Mouse (Mus musculus) heart, adult 2 months (tissue): Measurements from ENCODE around the gene Slc2a13. TPM values are rescaled to one million over a fixed set of nuclear protein-coding genes. Genes with fewer than 3 reads are reported as not detected.

Experiments
- DNase-seq, 2 experiments: peaks; one replicate each; pipeline ENCODE4 v3.0.0; 2021
- H3K27ac ChIP-seq: fragments of 200-600 bp; 2 replicates; pipeline ENCODE4 v1.8.1; 2022
- H3K27me3 ChIP-seq: fragments of 200-500 bp; 2 replicates; pipeline ENCODE4 v1.6.1; 2012; ENCODE audit warnings: mild to moderate bottlenecking, low read length, inconsistent platforms, mixed read lengths; ENCODE audit not compliant: control insufficient read depth, insufficient read depth
- H3K36me3 ChIP-seq: fragments of 200-500 bp; 2 replicates; pipeline ENCODE4 v1.6.1; 2012; ENCODE audit warnings: low read length, inconsistent platforms; ENCODE audit not compliant: control insufficient read depth, insufficient read depth
- H3K4me1 ChIP-seq: fragments of 200-500 bp; 2 replicates; pipeline ENCODE4 v1.6.1; 2011; ENCODE audit warnings: low read length; ENCODE audit not compliant: control insufficient read depth, insufficient read depth
- H3K4me3 ChIP-seq: fragments of 200-600 bp; 2 replicates; pipeline ENCODE4 v1.8.1; 2022
- H3K79me2 ChIP-seq: fragments of 200-500 bp; replicated peaks from 2 replicates; pipeline ENCODE4 v1.6.1; 2012; ENCODE audit warnings: mild to moderate bottlenecking, inconsistent platforms, low read length, moderate library complexity, mixed read lengths; ENCODE audit not compliant: control insufficient read depth, insufficient read depth
- H3K9ac ChIP-seq: fragments of 200-500 bp; 2 replicates; pipeline ENCODE4 v1.6.1; 2012; ENCODE audit warnings: low read depth, mild to moderate bottlenecking, control low read depth, inconsistent platforms, low read length, mixed read lengths
- CTCF ChIP-seq: fragments of 200-600 bp; IDR thresholded peaks from 2 replicates; pipeline ENCODE4 v1.8.1; 2022; ENCODE audit warnings: antibody characterized with exemption, mild to moderate bottlenecking, moderate library complexity
- EP300 ChIP-seq: fragments of 200-500 bp; IDR thresholded peaks from 2 replicates; pipeline ENCODE4 v1.6.1; 2011; ENCODE audit warnings: low read depth, low read length, control low read depth; ENCODE audit not compliant: insufficient read depth
- POLR2A ChIP-seq: fragments of 200-500 bp; IDR thresholded peaks from 2 replicates; pipeline ENCODE4 v1.6.1; 2011; ENCODE audit warnings: mild to moderate bottlenecking, low read depth, low read length, control low read depth; ENCODE audit not compliant: insufficient read depth
- WGBS: fragments of 180-500 bp; shearing (Covaris S2); methylation state at CpG from one replicate; pipeline ENCODE4 v1.1.7; 2018; 5-methylcytosine and 5-hydroxymethylcytosine counted together
- intact Hi-C: fragments of 180-260 bp; cut with DNase I; formaldehyde crosslinking; loops from one replicate; pipeline ENCODE4 v1.15.1; 2025
- polyA plus RNA-seq: library from polyadenylated mRNA; depleted of rRNA; stranded (reverse); fragments of >200 nt; gene quantifications from 2 replicates; pipeline ENCODE4 v1.2.3, GENCODE M21; 2012
- total RNA-seq, 2 experiments: library from RNA; stranded (reverse); gene quantifications; 2 replicates each; pipeline ENCODE4 v1.2.3; 2021

Slc2a13 gene
- total and polyA plus RNA-seq, 3 experiments: 0.41 to 0.98 (median 0.84) TPM

DNA sequence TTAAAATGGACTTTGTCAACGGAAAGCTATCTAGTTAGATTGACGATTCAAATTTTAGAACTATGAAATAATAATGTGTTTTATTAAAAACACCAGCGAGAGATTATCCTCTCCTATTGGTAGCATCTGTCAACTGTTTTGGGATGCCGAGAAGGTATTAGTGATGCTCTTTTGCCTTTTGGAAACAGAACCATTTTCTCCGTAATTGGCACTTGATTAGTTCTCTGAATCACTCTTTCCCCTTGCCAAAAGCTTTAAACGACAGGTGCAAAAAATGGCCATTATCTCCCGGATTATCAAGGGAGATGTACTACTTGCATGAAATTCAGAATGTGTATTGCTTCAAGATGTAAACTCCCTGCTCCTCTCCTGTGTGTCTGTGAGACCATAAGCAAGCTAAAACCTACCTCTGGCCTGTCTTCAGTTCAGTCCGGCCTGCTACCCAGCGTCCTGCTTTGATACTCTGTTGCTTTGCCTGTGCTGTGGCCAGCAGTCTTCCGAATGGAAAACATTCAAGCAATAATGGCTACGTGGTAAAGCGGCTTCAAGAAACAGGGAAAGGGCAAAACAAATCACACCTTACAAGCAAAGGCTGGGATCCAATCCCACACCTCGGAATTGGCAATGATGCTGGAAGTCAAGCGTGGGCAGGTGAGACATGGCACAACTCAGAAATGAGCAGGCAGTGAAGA is 93.0 kb downstream of the Slc2a13 start:
- intact Hi-C loops: loop anchor here (10.0 kb wide), 1 partner anchor 275 kb away; no protein-coding TSS in a partner anchor
- H3K27ac ChIP-seq: no peak overlapping the region
- no peaks in the 10 kb centered on the region for H3K27me3 ChIP-seq
- H3K4me3 ChIP-seq: no peak overlapping the region
- H3K36me3 ChIP-seq: no peaks in the 10 kb centered on the region
- no peaks in the 10 kb centered on the region for H3K4me1 ChIP-seq
- TF ChIP-seq EP300: no peak
- H3K9ac ChIP-seq: no peak overlapping the region
- H3K79me2 ChIP-seq: no peaks in the 10 kb centered on the region
- no peak for DNase-seq
- WGBS: 88% methylated on average over 14 of the region's 14 CpGs

DNA sequence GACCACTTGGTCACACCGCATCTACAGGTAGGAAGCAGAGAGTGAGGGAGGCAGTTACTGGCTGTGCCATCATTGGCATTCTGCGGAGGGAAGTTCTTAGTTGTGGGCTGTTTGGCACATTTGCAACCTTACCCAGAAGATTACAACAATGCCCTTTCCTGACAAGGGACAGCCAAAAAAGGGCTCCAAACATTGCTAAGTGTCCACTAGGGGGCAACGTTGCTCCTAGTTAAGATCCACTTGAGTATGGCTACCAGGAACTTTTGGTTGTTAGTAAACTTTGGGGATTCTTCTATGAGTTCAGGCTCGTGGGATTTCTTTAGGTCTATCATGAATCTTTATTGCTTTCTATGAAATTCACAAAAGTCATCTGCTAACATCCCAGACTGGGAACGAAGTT is 95.3 kb downstream of the Slc2a13 start:
- 30% methylated on average over 5 of the region's 5 CpGs for WGBS
- TF ChIP-seq POLR2A (no peak), CTCF (peak; percentile 73), EP300 (no peak)
- H3K4me1 ChIP-seq: no peaks in the 10 kb centered on the region
- H3K27me3 ChIP-seq: no peaks in the 10 kb centered on the region
- H3K4me3 ChIP-seq: no peak overlapping the region
- H3K9ac ChIP-seq: no peak overlapping the region
- H3K79me2 ChIP-seq: no peaks in the 10 kb centered on the region
- no peaks in the 10 kb centered on the region for H3K36me3 ChIP-seq
- intact Hi-C loops: loop anchor here (1.0 to 10.0 kb wide), 2 partner anchors 97 to 277 kb away; no protein-coding TSS in a partner anchor
- no peak overlapping the region for H3K27ac ChIP-seq
- DNase-seq: peak; percentile 5 to 17

DNA sequence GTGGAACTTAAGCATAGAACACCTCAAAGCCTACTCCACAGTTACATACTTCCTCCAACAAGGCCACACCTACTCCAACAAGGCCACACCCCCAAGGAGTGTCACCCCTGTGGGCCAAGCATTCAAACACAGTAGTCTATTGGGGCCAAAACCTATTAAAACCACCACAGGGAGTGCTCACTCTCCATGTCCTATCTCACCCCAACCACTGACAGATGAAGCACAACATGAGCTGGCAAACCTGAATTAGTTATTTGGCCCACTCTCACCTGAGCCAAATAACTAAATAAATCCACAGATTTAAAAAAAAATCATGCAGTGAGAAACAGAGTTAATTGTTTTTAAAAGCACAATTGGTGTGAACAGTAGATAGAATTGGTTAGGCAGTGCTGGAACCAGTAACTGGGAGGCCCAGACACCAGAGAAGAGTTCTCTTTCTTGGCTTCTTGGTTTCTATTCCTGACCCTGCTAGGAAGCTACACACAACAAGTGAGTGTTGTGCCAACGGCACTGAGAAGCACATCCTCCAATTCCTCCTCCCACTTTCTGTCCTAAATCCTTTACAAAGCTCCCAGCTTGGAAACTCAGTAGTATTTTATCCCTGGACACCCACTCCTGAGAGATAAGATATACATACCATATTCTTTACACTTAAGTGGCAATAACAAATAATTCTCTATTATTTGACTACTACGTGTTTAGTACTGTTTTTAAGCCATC is 99.2 kb downstream of the Slc2a13 start:
- Histone ChIP-seq H3K9ac (no peak overlapping the region), H3K36me3 (no peaks in the 10 kb centered on the region), H3K27ac (no peak overlapping the region), H3K4me3 (no peak overlapping the region), H3K27me3 (no peaks in the 10 kb centered on the region), H3K4me1 (no peaks in the 10 kb centered on the region), H3K79me2 (no peaks in the 10 kb centered on the region)
- TF ChIP-seq CTCF: no peak
- TF ChIP-seq EP300: no peak
- TF ChIP-seq POLR2A: no peak
- WGBS: 62% methylated on average over 2 of the region's 2 CpGs
- DNase-seq: no peak
- intact Hi-C loops: loop anchor here (10.0 kb wide), 1 partner anchor 281 kb away; no protein-coding TSS in a partner anchor

DNA sequence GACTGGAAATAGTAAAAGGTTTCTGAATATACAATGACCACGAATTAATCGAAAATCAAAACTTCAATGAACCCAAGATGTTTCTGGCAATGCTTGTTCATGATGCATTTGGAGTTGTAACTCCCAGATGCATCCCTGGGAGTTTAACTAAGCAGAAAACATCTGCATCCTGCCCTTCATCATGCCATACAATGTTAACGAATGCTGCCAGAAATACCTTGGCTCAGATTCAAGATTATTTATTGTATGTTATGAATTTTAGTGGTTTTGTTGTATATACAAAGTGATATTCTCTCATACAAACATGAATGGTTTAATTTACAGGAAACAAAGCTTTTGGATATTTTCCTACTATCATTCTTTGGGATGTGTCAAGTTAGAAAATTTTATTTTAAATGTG is 107.7 kb downstream of the Slc2a13 start:
- intact Hi-C loops: no loop called here

DNA sequence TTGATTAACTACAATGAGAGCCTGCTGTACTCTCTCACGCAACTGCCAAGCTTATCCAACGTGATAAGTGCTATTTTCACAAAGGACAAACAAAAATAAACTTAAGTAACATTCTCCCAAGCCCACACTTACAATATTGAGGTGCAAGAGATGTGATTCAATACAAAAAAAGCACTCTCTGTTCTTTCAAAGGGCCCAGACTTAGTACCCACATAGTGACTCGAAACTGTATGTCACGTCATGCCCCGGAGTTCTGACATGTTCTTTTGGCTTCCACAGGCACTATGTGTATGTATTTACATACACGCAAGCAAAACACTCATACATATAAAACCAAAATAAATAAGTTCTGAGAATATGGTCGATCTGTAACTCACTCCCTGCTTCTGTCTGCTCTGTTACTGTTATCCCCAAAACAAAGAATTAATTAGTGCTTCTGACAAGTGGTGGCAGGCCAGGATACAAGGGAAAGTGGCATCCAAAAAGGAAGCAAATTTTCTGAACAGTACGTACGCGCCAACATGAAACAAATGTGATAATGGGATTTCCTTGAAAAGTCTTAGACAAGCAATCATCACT is 109.1 kb downstream of the Slc2a13 start:
- Histone ChIP-seq H3K9ac (no peak overlapping the region), H3K4me3 (no peak overlapping the region), H3K79me2 (no peaks in the 10 kb centered on the region), H3K36me3 (no peaks in the 10 kb centered on the region), H3K27me3 (no peaks in the 10 kb centered on the region), H3K4me1 (no peaks in the 10 kb centered on the region), H3K27ac (no peak overlapping the region)
- DNase-seq: no peak
- WGBS: 83% methylated on average over 10 of the region's 10 CpGs
- TF ChIP-seq CTCF: no peak
- no peak for TF ChIP-seq EP300
- TF ChIP-seq POLR2A: no peak
- intact Hi-C loops: no loop called here

More for the DNA sequence above, 107.7 kb downstream of the Slc2a13 start:
- no peak for TF ChIP-seq EP300
- TF ChIP-seq CTCF: no peak
- no peak for TF ChIP-seq POLR2A
- H3K36me3 ChIP-seq: no peaks in the 10 kb centered on the region
- no peaks in the 10 kb centered on the region for H3K27me3 ChIP-seq
- WGBS: 52% methylated on average over 3 of the region's 3 CpGs
- H3K27ac ChIP-seq: no peak overlapping the region
- H3K9ac ChIP-seq: no peak overlapping the region
- H3K4me1 ChIP-seq: no peaks in the 10 kb centered on the region
- H3K4me3 ChIP-seq: no peak overlapping the region
- no peaks in the 10 kb centered on the region for H3K79me2 ChIP-seq
- no peak for DNase-seq
